Mouse (Mus musculus): ENCODE measurements around the gene Pfkfb2. TPM values are rescaled to one million over a fixed set of nuclear protein-coding genes. Genes with fewer than 3 reads are reported as not detected.

The Pfkfb2 gene
- polyA plus RNA-seq, 1 experiment from 2014 or later: 24.3 TPM

DNA sequence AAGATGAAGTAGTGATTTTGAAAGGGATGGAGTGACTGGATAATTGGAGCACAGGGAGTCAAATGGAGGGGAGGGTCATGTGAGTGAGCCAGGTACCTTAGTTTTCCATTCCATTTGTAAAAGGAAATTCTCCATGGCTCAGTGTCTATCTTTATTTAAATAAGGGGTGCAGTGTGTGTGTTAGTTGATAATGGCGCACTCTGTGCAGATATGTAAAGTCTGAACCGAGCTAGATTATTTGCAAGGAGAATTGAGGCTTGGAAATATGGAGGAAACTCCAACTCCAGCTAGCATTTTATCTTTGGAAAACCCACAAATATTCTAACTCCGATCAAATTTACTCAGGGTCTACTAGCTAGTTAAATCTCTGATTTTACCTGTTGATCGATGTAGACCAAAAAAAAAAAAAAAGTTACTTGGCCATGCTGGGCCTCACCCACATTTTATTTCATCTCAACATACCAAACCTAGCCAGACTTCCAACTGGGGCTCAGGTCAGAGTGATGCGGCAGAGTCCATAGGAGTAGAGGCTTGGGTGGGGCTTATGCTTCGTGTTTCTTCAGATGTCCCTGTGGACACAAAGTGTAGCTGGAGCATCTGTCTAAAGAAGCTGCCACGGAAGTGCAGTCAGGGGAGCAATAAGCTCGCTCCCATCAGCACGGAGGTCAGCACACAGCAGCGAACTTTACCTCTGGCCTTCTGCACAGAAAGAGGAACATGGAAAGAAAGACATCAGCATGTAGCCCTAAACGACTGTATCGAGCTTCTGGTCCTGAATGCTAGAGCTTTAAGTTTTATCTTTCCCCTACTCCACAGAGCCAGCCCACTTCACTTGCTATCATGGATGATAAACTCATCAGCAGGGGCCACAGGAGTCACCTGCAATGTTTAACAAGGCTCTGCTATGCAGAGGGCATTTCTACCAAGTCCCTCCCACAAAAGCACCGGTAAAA is 3.9 kb upstream of the Pfkfb2 start:
- H3K27me3 ChIP-seq (ENCODE audit: control insufficient read depth, insufficient read depth, low read length): no peaks in the 10 kb centered on the region

DNA sequence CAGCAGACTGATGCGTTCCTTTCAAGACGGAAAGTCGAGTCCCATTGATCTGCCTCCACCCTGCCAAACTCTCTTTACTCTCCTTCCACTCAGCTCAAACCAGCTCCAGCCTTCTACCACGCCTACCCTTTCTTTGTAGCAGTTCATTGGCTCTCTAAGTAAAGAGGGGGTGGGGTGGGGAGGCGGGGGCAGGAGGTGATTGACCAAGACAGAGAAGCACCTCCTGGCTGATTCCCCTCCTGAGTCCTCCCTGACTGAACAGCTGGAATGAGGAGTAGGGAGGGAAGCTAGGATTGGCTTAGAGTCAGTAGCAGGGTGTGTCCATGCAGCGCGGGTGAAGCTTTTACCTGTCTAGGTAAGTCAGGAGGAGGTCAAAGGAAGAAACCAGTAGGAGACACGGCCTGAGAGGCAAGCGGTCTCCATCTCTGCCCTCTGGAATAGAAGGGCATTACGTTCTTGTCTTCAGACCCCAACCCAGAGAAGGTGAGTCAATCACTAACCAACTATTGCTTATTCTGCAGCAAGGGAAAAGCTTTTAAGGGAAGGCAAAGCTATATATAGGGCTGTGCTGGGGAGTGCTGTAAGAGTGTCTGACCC is 2.8 kb upstream of the Pfkfb2 start, which contains the start of gene AA986860:
Gene AA986860 (plus strand): TSS at position 236 of the 597 bp plus-strand sequence.
- Histone ChIP-seq H3K27me3 (ENCODE audit: control insufficient read depth, insufficient read depth, low read length) (no peaks in the 10 kb centered on the region), H3K27ac (ENCODE audit: low read depth, low read length) (no peak within 1 kb of the TSS), H3K4me2 (ENCODE audit: low read depth, low read length) (no peak within 1 kb of the TSS), H3K9me3 (ENCODE audit: control insufficient read depth, low read length) (no peaks in the 10 kb centered on the region), H3K36me3 (ENCODE audit: control insufficient read depth, insufficient read depth, low read length) (no peaks in the 10 kb centered on the region), H3K4me1 (ENCODE audit: control insufficient read depth, insufficient read depth, low read length) (no peaks in the 10 kb centered on the region), H3K9ac (replicated peaks; ENCODE audit: low read depth, low read length) (no peak within 1 kb of the TSS), H3K4me3 (ENCODE audit: low read depth, low read length) (no peak within 1 kb of the TSS)
- WGBS: 8% methylated on average over 10 of the region's 10 CpGs
- peak; percentile 56; the same call in 1 of the 2 replicates for ATAC-seq (ENCODE audit: low read depth)

More for the DNA sequence above, 3.9 kb upstream of the Pfkfb2 start:
- H3K9ac ChIP-seq (replicated peaks; ENCODE audit: low read depth, low read length): no peak overlapping the region
- WGBS: 88% methylated on average over 13 of the region's 13 CpGs
- H3K9me3 ChIP-seq (ENCODE audit: control insufficient read depth, low read length): no peaks in the 10 kb centered on the region
- no peak for ATAC-seq (ENCODE audit: low read depth)
- H3K4me1 ChIP-seq (ENCODE audit: control insufficient read depth, insufficient read depth, low read length): no peaks in the 10 kb centered on the region
- no peak overlapping the region for H3K4me3 ChIP-seq (ENCODE audit: low read depth, low read length)
- no peak overlapping the region for H3K4me2 ChIP-seq (ENCODE audit: low read depth, low read length)
- no peak overlapping the region for H3K27ac ChIP-seq (ENCODE audit: low read depth, low read length)
- no peaks in the 10 kb centered on the region for H3K36me3 ChIP-seq (ENCODE audit: control insufficient read depth, insufficient read depth, low read length)

DNA sequence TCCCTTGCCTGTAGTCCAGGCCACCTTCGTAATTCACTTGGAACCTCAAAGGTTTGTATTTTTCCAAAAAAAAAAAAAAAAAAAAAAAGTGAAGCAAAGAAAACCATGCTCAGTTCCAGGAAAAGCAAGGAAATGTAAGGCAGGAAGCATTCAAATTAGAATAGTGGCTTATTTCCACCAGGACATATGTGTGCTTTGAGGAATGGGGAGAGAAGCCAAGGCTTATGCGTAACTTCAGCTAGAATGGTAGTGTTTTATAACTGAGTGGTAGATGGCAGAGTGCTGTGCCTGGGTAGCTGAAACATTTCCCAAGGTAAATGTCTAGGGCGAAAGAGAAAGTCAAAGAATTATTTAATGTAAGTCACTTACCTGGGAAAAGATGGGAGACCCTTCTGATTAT is 345 bp downstream of the Pfkfb2 start:
- Histone ChIP-seq H3K4me2 (ENCODE audit: low read depth, low read length) (no peak overlapping the region), H3K27me3 (ENCODE audit: control insufficient read depth, insufficient read depth, low read length) (no peaks in the 10 kb centered on the region), H3K9me3 (ENCODE audit: control insufficient read depth, low read length) (no peaks in the 10 kb centered on the region), H3K4me3 (ENCODE audit: low read depth, low read length) (no peak overlapping the region), H3K27ac (ENCODE audit: low read depth, low read length) (no peak overlapping the region), H3K36me3 (ENCODE audit: control insufficient read depth, insufficient read depth, low read length) (no peaks in the 10 kb centered on the region), H3K9ac (replicated peaks; ENCODE audit: low read depth, low read length) (no peak overlapping the region), H3K4me1 (ENCODE audit: control insufficient read depth, insufficient read depth, low read length) (no peaks in the 10 kb centered on the region)
- no peak for ATAC-seq (ENCODE audit: low read depth)
- WGBS: 93% methylated on average over 3 of the region's 3 CpGs

DNA sequence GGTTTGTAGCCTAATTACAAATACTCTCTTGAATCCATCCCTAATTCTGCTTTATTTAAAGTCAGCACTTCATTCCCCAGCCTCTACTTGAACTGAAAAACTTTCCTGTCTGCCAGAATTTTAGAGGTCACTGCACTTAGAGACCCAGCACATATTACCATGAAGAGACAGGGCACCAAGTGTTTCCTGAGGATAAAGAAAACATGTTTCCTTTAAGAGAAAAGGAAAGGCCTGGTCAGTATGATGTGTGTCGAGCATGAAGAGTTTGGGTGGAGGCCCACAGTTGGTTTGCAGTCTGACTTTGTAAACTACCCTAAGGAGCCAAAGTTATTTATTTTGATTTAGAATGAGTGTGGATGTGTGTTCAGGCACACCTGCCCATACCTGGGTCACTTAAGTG is 983 bp downstream of the Pfkfb2 start:
- no peak overlapping the region for H3K9ac ChIP-seq (replicated peaks; ENCODE audit: low read depth, low read length)
- no peaks in the 10 kb centered on the region for H3K36me3 ChIP-seq (ENCODE audit: control insufficient read depth, insufficient read depth, low read length)
- ATAC-seq (ENCODE audit: low read depth): no peak
- no peak overlapping the region for H3K4me3 ChIP-seq (ENCODE audit: low read depth, low read length)
- H3K27ac ChIP-seq (ENCODE audit: low read depth, low read length): no peak overlapping the region
- no peaks in the 10 kb centered on the region for H3K4me1 ChIP-seq (ENCODE audit: control insufficient read depth, insufficient read depth, low read length)
- WGBS: 82% methylated on average over 1 of the region's 1 CpGs
- H3K4me2 ChIP-seq (ENCODE audit: low read depth, low read length): no peak overlapping the region
- H3K9me3 ChIP-seq (ENCODE audit: control insufficient read depth, low read length): no peaks in the 10 kb centered on the region
- H3K27me3 ChIP-seq (ENCODE audit: control insufficient read depth, insufficient read depth, low read length): no peaks in the 10 kb centered on the region

DNA sequence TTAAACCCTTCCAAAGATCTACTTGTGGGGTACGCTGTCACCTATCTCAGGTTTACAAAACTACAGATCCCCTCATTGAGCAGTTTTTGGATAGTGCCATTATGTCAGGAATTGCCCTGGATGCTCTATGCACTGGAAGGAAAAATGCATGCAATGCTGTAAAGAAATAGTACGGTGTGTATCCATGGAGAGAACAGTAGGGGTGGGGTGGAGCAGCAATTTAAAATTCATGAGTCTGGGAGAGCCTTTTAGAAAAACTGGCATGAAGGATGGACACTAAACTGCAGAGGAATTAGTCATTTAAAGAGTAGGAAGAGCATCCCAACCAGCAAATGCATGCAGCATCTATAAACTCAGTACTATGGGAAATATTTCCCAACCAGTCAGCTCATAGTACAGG is 2.7 kb downstream of the Pfkfb2 start:
- Histone ChIP-seq H3K4me1 (ENCODE audit: control insufficient read depth, insufficient read depth, low read length) (no peaks in the 10 kb centered on the region), H3K36me3 (ENCODE audit: control insufficient read depth, insufficient read depth, low read length) (no peaks in the 10 kb centered on the region), H3K9me3 (ENCODE audit: control insufficient read depth, low read length) (no peaks in the 10 kb centered on the region), H3K4me2 (ENCODE audit: low read depth, low read length) (no peak overlapping the region), H3K4me3 (ENCODE audit: low read depth, low read length) (no peak overlapping the region), H3K27me3 (ENCODE audit: control insufficient read depth, insufficient read depth, low read length) (no peaks in the 10 kb centered on the region), H3K9ac (replicated peaks; ENCODE audit: low read depth, low read length) (no peak overlapping the region), H3K27ac (ENCODE audit: low read depth, low read length) (no peak overlapping the region)
- WGBS: 58% methylated on average over 2 of the region's 2 CpGs
- no peak for ATAC-seq (ENCODE audit: low read depth)

DNA sequence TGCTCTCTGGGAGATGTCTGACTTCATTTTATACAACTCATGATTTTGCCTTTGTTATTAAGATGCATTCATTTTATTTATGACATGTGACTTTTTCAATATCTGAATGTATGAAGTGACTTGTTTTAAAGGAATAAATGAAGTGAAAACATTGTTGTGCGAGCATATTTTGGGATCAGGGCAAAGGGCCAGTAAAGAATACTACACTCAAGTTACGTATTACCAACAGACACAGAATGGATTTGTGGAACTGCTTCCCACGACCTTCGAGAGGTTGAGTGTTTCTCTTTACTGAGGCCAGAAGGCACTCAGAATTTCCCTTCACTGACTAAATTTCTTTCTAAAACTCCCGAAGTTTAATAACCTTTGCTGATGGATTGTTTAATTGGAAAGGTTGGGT is 4.8 kb downstream of the Pfkfb2 start:
- H3K27ac ChIP-seq (ENCODE audit: low read depth, low read length): no peak overlapping the region
- 93% methylated on average over 5 of the region's 5 CpGs for WGBS
- H3K27me3 ChIP-seq (ENCODE audit: control insufficient read depth, insufficient read depth, low read length): no peaks in the 10 kb centered on the region
- no peak overlapping the region for H3K9ac ChIP-seq (replicated peaks; ENCODE audit: low read depth, low read length)
- H3K36me3 ChIP-seq (ENCODE audit: control insufficient read depth, insufficient read depth, low read length): no peaks in the 10 kb centered on the region
- no peak overlapping the region for H3K4me2 ChIP-seq (ENCODE audit: low read depth, low read length)
- H3K4me3 ChIP-seq (ENCODE audit: low read depth, low read length): no peak overlapping the region
- no peaks in the 10 kb centered on the region for H3K4me1 ChIP-seq (ENCODE audit: control insufficient read depth, insufficient read depth, low read length)
- no peaks in the 10 kb centered on the region for H3K9me3 ChIP-seq (ENCODE audit: control insufficient read depth, low read length)
- ATAC-seq (ENCODE audit: low read depth): no peak

DNA sequence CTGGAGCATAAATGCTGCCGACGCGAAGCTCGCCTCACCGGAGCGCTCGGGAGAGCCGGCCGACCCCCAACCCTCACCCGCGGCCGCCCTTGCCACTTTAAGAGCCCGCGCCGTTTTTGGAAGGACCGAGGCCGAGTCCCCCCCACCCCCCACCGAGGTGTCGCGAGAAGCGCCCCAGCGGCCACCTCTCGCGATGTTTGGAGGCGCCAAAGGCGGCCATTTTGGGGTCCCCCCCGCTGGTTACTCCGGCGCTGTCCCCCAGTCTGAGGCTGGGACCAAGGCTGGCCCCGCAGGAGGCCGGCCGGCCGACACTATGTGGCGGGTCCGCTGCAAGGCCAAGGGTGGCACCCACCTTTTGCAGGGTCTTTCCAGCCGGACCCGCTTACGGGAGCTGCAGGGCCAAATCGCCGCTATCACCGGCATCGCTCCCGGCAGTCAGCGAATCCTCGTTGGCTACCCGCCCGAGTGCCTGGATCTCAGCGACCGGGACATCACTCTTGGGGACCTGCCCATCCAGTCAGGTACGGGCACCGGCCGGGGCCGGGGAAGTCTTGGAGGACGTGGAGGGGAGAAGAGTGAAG is 11.7 kb downstream of the Pfkfb2 start, which contains the start of gene Yod1:
Gene Yod1 (plus strand): TSS at position 37 of the 581 bp plus-strand sequence.
- peak within 1 kb of the TSS; percentile 93 for H3K4me3 ChIP-seq (ENCODE audit: low read depth, low read length)
- peaks cover 7% of the 10 kb centered on the region for H3K4me1 ChIP-seq (ENCODE audit: control insufficient read depth, insufficient read depth, low read length)
- H3K36me3 ChIP-seq (ENCODE audit: control insufficient read depth, insufficient read depth, low read length): no peaks in the 10 kb centered on the region
- peak within 1 kb of the TSS; percentile 100 for H3K4me2 ChIP-seq (ENCODE audit: low read depth, low read length)
- H3K9me3 ChIP-seq (ENCODE audit: control insufficient read depth, low read length): no peaks in the 10 kb centered on the region
- no peaks in the 10 kb centered on the region for H3K27me3 ChIP-seq (ENCODE audit: control insufficient read depth, insufficient read depth, low read length)
- H3K9ac ChIP-seq (replicated peaks; ENCODE audit: low read depth, low read length): peak within 1 kb of the TSS; percentile 93
- peak; percentile 72 for ATAC-seq (ENCODE audit: low read depth)
- WGBS: under 1% methylated on average over 54 of the region's 54 CpGs
- H3K27ac ChIP-seq (ENCODE audit: low read depth, low read length): peak within 1 kb of the TSS; percentile 71

DNA sequence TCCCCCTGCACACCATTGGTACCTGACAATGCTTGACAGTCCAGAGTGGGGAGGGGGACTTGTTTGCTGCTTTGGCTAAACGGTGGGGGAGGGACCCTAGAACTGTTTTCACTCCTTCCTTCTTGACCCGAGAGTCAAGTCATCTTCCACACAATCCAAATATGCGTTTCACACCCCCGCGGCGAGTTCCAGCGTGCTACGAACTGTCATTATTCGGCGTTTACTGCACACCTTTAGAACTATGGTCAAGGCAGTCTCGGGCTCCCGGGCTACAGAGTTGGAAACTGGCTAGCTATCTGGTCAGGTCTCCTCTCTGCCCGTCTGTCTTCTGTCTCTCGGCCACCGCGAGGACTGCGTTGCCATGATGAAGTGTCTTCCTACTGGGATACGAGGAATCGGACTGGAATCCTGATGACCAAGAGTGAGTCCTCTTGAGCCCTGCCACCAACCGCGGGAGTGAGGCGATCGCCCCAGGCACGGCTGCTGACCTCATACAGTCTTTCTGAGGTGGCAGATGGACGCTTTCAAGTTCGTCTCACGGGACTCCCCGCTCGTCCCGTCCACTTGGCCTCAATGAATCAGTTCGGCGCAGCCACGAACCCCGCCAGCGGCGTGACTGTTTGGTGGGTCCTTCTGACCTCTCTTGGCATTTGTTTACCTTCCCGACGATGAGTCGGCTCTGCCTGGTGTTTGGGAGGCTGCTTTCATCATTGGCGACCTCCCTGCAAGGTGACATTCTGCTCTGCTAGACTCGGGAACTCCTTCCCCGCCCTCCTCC is 12.4 kb downstream of the Pfkfb2 start:
- WGBS: under 1% methylated on average over 42 of the region's 42 CpGs
- ATAC-seq (ENCODE audit: low read depth): peak; percentile 2
- H3K9me3 ChIP-seq (ENCODE audit: control insufficient read depth, low read length): no peaks in the 10 kb centered on the region

More for the DNA sequence above, 12.4 kb downstream of the Pfkfb2 start:
- Histone ChIP-seq H3K36me3 (ENCODE audit: control insufficient read depth, insufficient read depth, low read length) (no peaks in the 10 kb centered on the region), H3K4me2 (ENCODE audit: low read depth, low read length) (peak overlapping the region; percentile 100), H3K27ac (ENCODE audit: low read depth, low read length) (peak overlapping the region; percentile 71), H3K4me3 (ENCODE audit: low read depth, low read length) (peak overlapping the region; percentile 93), H3K27me3 (ENCODE audit: control insufficient read depth, insufficient read depth, low read length) (no peaks in the 10 kb centered on the region), H3K9ac (replicated peaks; ENCODE audit: low read depth, low read length) (peak overlapping the region; percentile 93), H3K4me1 (ENCODE audit: control insufficient read depth, insufficient read depth, low read length) (peaks cover 7% of the 10 kb centered on the region)

Measured in neural tube, embryonic 14.5 days (tissue).